Mouse (Mus musculus): Measurements from ENCODE around the gene Pax6.

DNA sequence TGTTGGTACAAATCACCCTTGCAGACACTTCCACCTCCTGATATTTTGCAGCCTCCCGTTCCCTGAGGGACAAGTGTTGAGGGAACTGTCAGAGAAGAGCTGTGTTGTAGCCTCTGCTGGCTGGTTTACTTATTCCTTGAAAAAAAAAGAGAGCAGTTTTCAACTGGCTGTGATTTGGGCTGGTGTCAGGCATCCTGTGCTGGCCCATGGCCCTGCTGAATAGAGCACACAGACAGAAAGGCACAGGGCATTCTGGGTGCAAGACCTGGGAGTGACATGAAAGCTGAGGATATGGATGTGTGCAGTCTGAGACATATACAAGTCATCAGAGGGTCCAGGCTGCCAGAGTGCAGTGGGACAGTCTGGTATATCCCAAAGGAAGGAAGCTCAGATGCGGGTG lies 29.9 kb downstream of the Pax6 start:
- TF ChIP-seq CTCF (IDR thresholded peaks at IDR 0.05; ENCODE audit: low read depth, low read length), result no peak
- no peak for TF ChIP-seq POLR2A (IDR thresholded peaks at IDR 0.05; ENCODE audit: borderline replicate concordance, low read depth, low read length)

All from bone marrow macrophage, adult 2 months (primary cell).